Mouse (Mus musculus): ENCODE results near the gene Hes2.

The Hes2 gene

DNA sequence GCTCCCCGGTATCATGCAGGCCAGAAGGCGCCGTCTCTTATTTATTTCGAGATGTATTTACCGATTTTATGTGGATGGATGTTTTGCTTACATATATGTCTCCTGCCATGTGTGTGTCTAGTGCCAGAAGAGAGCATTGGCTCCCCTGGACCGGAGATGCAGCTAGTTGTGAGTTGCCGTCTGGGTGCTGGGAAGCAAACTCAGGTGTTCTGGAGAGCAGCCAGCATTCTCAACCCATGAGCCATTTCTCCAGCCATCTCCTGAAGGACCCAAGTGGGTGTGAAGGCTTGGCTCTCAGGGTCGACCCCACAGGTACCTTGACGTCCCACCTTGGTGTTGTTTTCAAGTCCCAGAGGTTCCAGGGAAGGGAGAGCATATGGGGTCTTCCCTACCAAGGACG is 23.5 kb downstream of the Hes2 start:
- peaks cover 68% of the 10 kb centered on the region for H3K4me1 ChIP-seq (replicated peaks; ENCODE audit: low read depth, low read length)
- peaks cover 21% of the 10 kb centered on the region for H3K27me3 ChIP-seq (ENCODE audit: insufficient read depth, low read length)
- H3K4me3 ChIP-seq (replicated peaks; ENCODE audit: low read length): no peak overlapping the region
- H3K9me3 ChIP-seq (ENCODE audit: low read length): no peaks in the 10 kb centered on the region
- peaks cover 48% of the 10 kb centered on the region for H3K36me3 ChIP-seq (ENCODE audit: insufficient read depth, low read length)
- no peak for TF ChIP-seq POU5F1 (IDR thresholded peaks at IDR 0.05; ENCODE audit: borderline replicate concordance, low read length)
- no peak for TF ChIP-seq NANOG (IDR thresholded peaks at IDR 0.05; ENCODE audit: borderline replicate concordance, low read length)
- TF ChIP-seq CTCF (conservative IDR thresholded peaks at IDR 0.05; ENCODE audit: low read length): no peak

DNA sequence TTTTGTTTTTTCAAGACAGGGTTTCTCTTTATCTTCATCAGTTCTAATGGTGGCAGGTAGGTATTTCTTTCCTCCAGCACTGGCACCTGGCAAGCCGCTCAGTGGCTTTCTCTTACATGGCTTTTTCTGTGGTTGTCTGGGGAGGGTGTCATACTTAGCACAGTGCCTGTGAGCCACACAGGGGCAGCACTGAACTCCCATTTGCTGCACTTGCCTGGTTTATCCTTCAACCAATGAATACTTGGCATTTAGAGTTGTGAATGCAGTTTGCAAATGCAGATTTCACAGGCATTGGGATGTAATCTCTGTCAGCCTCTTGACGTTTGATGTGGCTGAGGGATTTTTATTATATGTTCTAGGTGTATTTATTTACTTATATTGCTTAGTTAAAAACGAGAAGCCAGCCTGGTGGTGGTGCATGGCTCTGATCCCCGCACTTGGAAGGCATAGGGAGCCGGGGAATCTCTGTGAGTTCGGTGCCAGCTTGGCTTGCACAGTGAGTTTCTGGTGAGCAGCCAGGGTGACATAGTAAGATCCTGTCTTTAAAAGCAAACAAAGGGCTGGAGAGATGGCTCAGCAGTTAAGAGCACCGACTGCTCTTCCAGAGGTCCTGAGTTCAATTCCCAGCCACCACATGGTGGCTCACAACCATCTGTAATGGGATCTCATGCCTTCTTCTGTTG is 25.8 kb downstream of the Hes2 start:
- Histone ChIP-seq H3K36me3 (ENCODE audit: insufficient read depth, low read length) (peaks cover 45% of the 10 kb centered on the region), H3K4me3 (replicated peaks; ENCODE audit: low read length) (peak overlapping the region; percentile 72), H3K4me1 (replicated peaks; ENCODE audit: low read depth, low read length) (peaks cover 76% of the 10 kb centered on the region), H3K27me3 (ENCODE audit: insufficient read depth, low read length) (peaks cover 9% of the 10 kb centered on the region), H3K9me3 (ENCODE audit: low read length) (no peaks in the 10 kb centered on the region)
- TF ChIP-seq NANOG (IDR thresholded peaks at IDR 0.05; ENCODE audit: borderline replicate concordance, low read length): no peak
- no peak for TF ChIP-seq CTCF (conservative IDR thresholded peaks at IDR 0.05; ENCODE audit: low read length)
- no peak for TF ChIP-seq POU5F1 (IDR thresholded peaks at IDR 0.05; ENCODE audit: borderline replicate concordance, low read length)

DNA sequence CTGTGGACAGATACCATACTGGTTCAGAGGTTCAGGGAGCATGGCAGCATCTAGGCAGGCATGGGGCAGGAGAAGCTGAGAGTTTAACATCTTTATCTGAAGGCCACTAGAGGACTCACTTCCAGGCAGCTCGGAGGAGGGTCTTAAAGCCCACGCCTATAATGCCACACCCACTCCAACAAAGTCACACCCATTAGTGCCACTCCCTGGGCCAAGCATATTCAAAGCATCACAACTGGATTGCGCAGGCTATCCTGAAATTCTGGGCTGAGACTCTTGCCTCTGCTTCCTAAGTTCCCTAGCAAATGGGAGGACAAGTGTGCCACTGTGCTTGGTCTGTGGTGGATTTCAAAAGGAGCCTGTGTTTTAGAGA is 26.5 kb downstream of the Hes2 start:
- H3K36me3 ChIP-seq (ENCODE audit: insufficient read depth, low read length): peaks cover 38% of the 10 kb centered on the region
- TF ChIP-seq POU5F1 (IDR thresholded peaks at IDR 0.05; ENCODE audit: borderline replicate concordance, low read length): no peak
- no peak; the same call in 1 of the 2 replicates for TF ChIP-seq CTCF (conservative IDR thresholded peaks at IDR 0.05; ENCODE audit: low read length)
- TF ChIP-seq NANOG (IDR thresholded peaks at IDR 0.05; ENCODE audit: borderline replicate concordance, low read length): no peak
- H3K4me3 ChIP-seq (replicated peaks; ENCODE audit: low read length): peak overlapping the region; percentile 72
- H3K27me3 ChIP-seq (ENCODE audit: insufficient read depth, low read length): peaks cover 3% of the 10 kb centered on the region; the same call in 1 of the 2 replicates
- peaks cover 77% of the 10 kb centered on the region for H3K4me1 ChIP-seq (replicated peaks; ENCODE audit: low read depth, low read length)
- H3K9me3 ChIP-seq (ENCODE audit: low read length): no peaks in the 10 kb centered on the region

DNA sequence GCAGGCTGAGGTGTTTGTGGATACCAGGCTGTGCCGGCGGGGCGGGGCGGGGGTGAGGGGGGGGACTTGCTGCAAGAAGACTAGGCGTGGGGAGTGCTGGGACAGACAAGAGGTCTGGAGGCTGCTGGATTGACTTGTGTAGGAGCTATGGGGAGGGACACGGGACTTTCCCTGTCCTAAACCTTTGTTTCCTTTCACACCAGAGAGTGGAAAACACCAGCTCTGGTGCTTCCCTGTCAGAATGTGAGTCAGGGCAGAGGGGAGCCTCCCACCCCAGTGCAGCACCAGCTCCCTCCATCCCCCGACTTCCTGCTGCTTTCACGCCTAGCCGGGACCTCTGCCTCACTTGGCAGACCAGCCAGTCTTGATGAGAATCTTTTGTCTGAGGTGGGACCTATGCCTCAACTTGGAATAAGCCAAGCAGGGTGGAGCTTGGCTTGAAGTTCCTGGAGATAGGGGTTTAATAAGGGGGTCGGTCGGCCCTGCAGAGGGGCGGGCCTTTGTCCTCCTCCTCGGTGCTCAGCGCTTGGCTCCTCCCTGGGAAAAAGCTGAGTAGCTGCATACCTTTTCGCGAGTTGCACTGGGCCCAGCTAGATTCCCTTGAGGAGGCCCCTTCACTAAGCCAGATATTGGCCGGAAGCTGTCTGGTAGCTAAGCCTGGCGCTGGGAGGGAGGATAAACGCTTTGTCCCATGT is 27.0 kb downstream of the Hes2 start:
- H3K4me3 ChIP-seq (replicated peaks; ENCODE audit: low read length): peak overlapping the region; percentile 72
- no peak for TF ChIP-seq POU5F1 (IDR thresholded peaks at IDR 0.05; ENCODE audit: borderline replicate concordance, low read length)
- no peak for TF ChIP-seq CTCF (conservative IDR thresholded peaks at IDR 0.05; ENCODE audit: low read length)
- no peak for TF ChIP-seq NANOG (IDR thresholded peaks at IDR 0.05; ENCODE audit: borderline replicate concordance, low read length)

DNA sequence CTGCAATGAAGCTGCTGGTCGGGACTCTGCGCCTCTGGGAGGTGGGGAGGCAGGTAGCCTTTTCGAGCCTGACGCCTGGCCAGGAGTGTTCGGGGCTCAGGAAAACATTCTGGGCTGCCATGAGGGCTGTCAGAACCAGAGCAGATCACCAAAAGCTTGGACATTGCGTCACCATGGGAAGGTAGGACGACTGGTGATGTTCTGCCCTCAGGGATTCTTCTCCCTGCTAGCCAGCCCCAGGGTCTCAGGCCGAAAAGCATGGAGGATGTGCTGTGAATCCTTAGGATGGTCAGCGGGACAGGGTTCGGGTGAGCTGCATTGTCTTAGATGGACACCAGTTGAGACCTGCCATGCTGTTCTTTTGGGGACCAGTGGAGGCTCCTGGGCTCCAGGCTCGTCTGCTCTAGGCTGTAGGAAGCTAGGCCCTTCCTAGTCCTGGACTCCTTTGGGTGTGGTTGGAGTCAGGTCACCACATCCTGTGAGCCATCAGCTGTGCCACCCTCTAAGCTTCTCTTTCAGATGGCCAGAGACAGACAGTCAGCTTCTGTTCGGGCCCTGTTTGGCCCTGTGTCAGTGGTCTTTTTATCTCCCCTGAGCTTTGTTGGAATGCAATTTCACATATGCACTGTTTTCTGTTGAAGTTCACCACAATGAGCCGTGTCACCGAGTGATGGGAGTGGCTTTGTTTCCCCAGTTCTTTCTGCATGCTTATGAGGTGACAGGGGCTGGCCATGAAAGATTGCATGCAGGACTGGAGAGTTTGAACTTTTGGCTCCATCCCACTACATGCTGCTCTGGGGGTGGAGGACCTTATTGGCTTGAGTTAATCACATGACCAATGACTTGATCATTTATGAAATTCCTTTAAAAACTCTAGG is 27.8 kb downstream of the Hes2 start:
- Histone ChIP-seq H3K36me3 (ENCODE audit: insufficient read depth, low read length) (peaks cover 25% of the 10 kb centered on the region), H3K4me3 (replicated peaks; ENCODE audit: low read length) (peak overlapping the region; percentile 72), H3K9me3 (ENCODE audit: low read length) (no peaks in the 10 kb centered on the region), H3K4me1 (replicated peaks; ENCODE audit: low read depth, low read length) (peaks cover 85% of the 10 kb centered on the region), H3K27me3 (ENCODE audit: insufficient read depth, low read length) (no peaks in the 10 kb centered on the region)
- TF ChIP-seq CTCF (conservative IDR thresholded peaks at IDR 0.05; ENCODE audit: low read length) (no peak), NANOG (IDR thresholded peaks at IDR 0.05; ENCODE audit: borderline replicate concordance, low read length) (no peak)

More for the DNA sequence above, 27.0 kb downstream of the Hes2 start:
- H3K9me3 ChIP-seq (ENCODE audit: low read length): no peaks in the 10 kb centered on the region
- peaks cover 77% of the 10 kb centered on the region for H3K4me1 ChIP-seq (replicated peaks; ENCODE audit: low read depth, low read length)
- H3K36me3 ChIP-seq (ENCODE audit: insufficient read depth, low read length): peaks cover 33% of the 10 kb centered on the region
- H3K27me3 ChIP-seq (ENCODE audit: insufficient read depth, low read length): no peaks in the 10 kb centered on the region

DNA sequence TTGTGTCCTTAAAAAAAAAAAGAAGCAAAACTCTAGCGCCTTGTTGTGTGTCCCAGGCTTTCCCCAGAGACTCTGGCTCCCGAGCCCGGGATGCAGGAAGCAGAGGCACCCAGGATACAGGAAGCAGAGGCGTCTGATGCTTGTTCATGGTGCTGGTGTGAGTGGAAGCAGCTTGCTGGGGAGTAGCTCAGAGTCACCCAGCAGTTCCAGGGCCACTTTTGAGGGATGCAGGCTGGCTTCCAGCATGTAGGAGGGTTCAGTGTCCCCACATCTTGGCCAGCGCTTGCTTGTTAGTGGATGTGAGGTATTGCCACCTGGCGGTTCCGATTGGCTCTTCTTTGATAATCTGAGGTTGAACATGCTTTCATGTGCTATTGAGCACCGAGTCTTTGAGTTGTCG is 28.5 kb downstream of the Hes2 start:
- TF ChIP-seq POU5F1 (IDR thresholded peaks at IDR 0.05; ENCODE audit: borderline replicate concordance, low read length) (no peak), CTCF (conservative IDR thresholded peaks at IDR 0.05; ENCODE audit: low read length) (no peak), NANOG (IDR thresholded peaks at IDR 0.05; ENCODE audit: borderline replicate concordance, low read length) (no peak)
- H3K9me3 ChIP-seq (ENCODE audit: low read length): no peaks in the 10 kb centered on the region

DNA sequence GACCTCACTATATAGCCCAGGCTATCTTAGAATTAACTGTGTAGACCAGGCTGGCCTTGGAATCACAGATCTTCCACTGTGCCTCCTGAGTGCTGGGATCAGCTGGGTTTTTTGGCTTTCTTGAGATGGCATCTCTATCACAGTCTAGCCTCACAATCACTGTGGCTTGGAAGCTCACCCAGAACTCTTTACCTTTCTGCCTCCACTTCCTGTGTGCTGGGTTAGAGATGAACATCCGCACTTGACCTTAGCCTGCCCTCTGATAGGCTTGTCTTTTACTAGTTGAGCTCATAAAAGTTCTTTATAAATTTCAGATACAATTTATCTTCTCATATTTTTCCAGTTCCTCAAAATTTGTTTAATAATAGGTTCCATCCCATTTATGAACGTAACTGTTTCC is 30.0 kb downstream of the Hes2 start:
- Histone ChIP-seq H3K4me3 (replicated peaks; ENCODE audit: low read length) (no peak overlapping the region), H3K9me3 (ENCODE audit: low read length) (no peaks in the 10 kb centered on the region), H3K4me1 (replicated peaks; ENCODE audit: low read depth, low read length) (peaks cover 96% of the 10 kb centered on the region), H3K27me3 (ENCODE audit: insufficient read depth, low read length) (no peaks in the 10 kb centered on the region), H3K36me3 (ENCODE audit: insufficient read depth, low read length) (peaks cover 7% of the 10 kb centered on the region)
- no peak for TF ChIP-seq NANOG (IDR thresholded peaks at IDR 0.05; ENCODE audit: borderline replicate concordance, low read length)
- TF ChIP-seq POU5F1 (IDR thresholded peaks at IDR 0.05; ENCODE audit: borderline replicate concordance, low read length): no peak
- TF ChIP-seq CTCF (conservative IDR thresholded peaks at IDR 0.05; ENCODE audit: low read length): no peak

More for the DNA sequence above, 28.5 kb downstream of the Hes2 start:
- no peak overlapping the region for H3K4me3 ChIP-seq (replicated peaks; ENCODE audit: low read length)
- no peaks in the 10 kb centered on the region for H3K27me3 ChIP-seq (ENCODE audit: insufficient read depth, low read length)
- peaks cover 20% of the 10 kb centered on the region for H3K36me3 ChIP-seq (ENCODE audit: insufficient read depth, low read length)
- H3K4me1 ChIP-seq (replicated peaks; ENCODE audit: low read depth, low read length): peaks cover 86% of the 10 kb centered on the region

DNA sequence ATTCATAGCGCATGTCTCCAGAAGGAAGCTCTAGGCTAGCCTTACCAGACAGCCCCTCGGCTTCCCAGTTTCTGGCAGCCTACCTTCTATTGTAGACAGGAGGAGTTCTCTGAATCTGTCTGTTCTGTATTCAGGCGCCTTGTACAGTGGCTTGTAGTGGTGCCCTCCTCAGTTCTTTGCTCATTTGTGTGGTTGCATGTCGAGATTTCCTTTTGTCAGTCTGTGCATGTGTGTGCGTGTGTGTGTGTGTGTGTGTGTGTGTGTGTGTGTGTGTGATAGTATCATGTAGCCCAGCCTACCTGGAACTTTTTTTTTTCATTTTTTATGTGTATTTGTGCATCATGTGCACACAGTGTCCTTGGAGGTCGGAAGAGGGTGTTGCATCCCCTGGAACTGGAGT is 30.4 kb downstream of the Hes2 start:
- TF ChIP-seq NANOG (IDR thresholded peaks at IDR 0.05; ENCODE audit: borderline replicate concordance, low read length) (no peak), POU5F1 (IDR thresholded peaks at IDR 0.05; ENCODE audit: borderline replicate concordance, low read length) (no peak), CTCF (conservative IDR thresholded peaks at IDR 0.05; ENCODE audit: low read length) (no peak)
- Histone ChIP-seq H3K27me3 (ENCODE audit: insufficient read depth, low read length) (no peaks in the 10 kb centered on the region), H3K9me3 (ENCODE audit: low read length) (no peaks in the 10 kb centered on the region), H3K4me1 (replicated peaks; ENCODE audit: low read depth, low read length) (peaks cover 95% of the 10 kb centered on the region), H3K36me3 (ENCODE audit: insufficient read depth, low read length) (peaks cover 3% of the 10 kb centered on the region), H3K4me3 (replicated peaks; ENCODE audit: low read length) (no peak overlapping the region)
